Mouse (Mus musculus) megakaryocyte, embryonic 14.5 days (primary cell): ENCODE results near the gene Eif4e2.

Experiments used
- FLI1 ChIP-seq: IDR thresholded peaks from 2 replicates; pipeline ENCODE4 v1.6.1; 2012; ENCODE audit warnings: low read length, inconsistent platforms, mixed read lengths
- GATA1 ChIP-seq: IDR thresholded peaks from 3 replicates; pipeline ENCODE4 v1.6.1; 2012; ENCODE audit warnings: mixed read lengths, low read length, inconsistent platforms, borderline replicate concordance

DNA sequence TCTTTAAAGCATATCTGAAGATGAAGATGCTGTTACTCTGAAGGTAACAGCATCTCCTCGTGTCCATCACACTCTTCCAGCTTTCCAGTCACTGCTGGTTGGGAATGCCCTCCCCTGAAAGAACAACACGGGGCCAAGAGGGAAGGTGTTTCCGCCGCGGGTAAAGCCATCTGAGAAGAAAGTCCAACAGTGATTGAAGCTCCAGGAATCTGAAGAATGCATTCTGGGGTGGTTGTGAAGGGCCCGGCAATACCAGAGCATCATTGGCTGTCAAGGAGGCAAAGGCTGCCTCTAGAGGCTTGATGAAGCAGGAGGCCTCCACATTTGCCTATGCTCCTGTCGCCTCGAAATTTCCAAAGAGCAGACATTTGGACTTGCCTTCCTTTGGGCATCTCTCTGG, 25.3 kb downstream of the Eif4e2 start:
- TF ChIP-seq GATA1 (no peak), FLI1 (no peak)
